Mouse (Mus musculus) gastrocnemius, postnatal 4 days (tissue): Measurements from ENCODE around the gene Adgrf5. TPM values are rescaled to one million over a fixed set of nuclear protein-coding genes. Genes with fewer than 3 reads are reported as not detected.
"Not testable (repeated sequence)": the region's sequence is repeated elsewhere in the genome, so short reads cannot be mapped to it uniquely, and the experiment has no call there.

Experiments used
- DNase-seq, 2 experiments: peaks; one replicate each; pipeline ENCODE4 v3.0.0; 2021 to 2022; ENCODE audit warnings: low spot score in 2 of 2, mixed read lengths in 2 of 2
- long read RNA-seq, 2 experiments: library from polyadenylated mRNA; stranded (forward); transcript quantifications; one replicate each; pipeline ENCODE4 v2.0.0; 2021
- total RNA-seq, 2 experiments: library from RNA; stranded (reverse); gene quantifications; 2 replicates each; pipeline ENCODE4 v1.2.3; 2021

Adgrf5 gene
- 10 to 100 TPM; 71.8 to 77.3 TPM for total RNA-seq
- long read RNA-seq, experiment 1, full-length matches to known transcripts = 2 of 19 reads
- long read RNA-seq, experiment 1, partial matches to known transcripts = 4 of 19 reads
- long read RNA-seq, experiment 1, other reads (novel, unspliced or antisense) = 13 of 19 reads
- long read RNA-seq, experiment 2, full-length matches to known transcripts = 3 of 24 reads
- long read RNA-seq, experiment 2, partial matches to known transcripts = 3 of 24 reads
- long read RNA-seq, experiment 2, other reads (novel, unspliced or antisense) = 18 of 24 reads

DNA sequence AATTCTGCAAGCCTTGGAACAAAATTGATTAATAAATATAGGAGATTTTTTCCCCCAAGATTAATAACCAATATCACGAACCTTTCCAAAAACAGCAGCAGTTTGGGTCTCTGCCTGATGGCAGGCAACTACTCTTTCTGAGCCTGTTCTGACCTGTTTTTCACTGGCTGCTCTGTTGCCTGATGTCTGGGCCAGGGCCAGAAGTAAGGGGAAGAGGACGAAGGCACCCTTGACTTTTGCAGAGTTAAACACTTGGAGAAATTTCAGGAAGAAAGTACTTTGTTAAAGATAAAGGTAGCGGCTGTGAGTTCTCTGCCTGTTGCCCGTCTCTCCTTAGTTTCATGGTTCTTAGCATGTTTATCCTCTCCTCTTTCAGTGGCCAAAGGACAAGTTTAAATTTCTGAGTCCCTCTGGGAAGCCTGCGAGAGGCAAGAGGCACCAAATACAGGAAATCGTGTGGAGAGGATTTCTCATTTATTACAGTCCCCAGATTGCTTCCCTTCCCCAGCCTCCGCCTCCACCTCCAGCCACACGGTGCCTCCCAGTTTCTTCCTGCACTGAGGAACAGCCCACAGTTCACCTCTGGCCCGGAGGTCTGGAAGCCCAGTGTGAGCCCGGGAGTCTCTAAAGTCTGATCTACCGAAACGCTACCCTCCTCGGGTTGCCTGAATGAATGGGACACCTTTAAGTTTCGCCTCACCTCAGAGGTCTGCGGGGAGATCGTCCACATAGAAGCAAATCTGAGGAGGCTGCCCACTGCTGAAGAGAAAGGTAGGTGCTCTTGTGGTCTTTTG, at the start of gene Adgrf5:
Gene Adgrf5 (plus strand): TSS at position 626 of the 794 bp plus-strand sequence.
- DNase-seq = no peak

DNA sequence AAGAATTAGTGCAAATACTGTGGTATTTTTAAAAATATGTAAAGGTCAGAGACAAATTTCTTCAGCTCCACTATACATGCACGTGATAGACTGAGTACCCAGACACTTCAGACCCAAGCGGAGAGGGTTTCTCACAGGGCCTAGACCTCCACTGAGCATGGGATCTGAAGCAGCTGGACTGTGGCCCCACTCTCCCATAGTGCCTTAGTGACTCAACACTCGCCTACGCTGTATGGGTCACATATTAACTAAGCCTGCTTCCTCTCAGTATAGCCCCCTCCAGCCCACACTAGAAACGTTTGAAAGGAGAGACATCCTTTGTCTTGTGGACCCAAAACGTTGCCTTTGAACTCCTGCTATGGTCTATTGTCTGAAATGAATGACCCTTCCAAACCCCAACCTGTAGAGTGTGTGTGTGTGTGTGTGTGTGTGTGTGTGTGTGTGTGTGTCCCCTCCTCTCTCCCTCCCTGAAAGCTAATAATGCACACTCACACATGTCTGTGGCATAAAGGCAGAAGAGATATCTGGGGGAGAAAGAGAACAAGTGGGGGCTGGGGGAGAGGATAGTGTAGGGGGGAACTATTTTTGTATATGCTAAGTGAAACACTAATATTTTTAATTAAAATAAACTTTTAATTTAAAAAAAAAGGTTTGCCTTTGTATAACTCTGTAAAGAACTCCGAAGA, 34.1 kb upstream of the Adgrf5 start:
- no peak for DNase-seq

DNA sequence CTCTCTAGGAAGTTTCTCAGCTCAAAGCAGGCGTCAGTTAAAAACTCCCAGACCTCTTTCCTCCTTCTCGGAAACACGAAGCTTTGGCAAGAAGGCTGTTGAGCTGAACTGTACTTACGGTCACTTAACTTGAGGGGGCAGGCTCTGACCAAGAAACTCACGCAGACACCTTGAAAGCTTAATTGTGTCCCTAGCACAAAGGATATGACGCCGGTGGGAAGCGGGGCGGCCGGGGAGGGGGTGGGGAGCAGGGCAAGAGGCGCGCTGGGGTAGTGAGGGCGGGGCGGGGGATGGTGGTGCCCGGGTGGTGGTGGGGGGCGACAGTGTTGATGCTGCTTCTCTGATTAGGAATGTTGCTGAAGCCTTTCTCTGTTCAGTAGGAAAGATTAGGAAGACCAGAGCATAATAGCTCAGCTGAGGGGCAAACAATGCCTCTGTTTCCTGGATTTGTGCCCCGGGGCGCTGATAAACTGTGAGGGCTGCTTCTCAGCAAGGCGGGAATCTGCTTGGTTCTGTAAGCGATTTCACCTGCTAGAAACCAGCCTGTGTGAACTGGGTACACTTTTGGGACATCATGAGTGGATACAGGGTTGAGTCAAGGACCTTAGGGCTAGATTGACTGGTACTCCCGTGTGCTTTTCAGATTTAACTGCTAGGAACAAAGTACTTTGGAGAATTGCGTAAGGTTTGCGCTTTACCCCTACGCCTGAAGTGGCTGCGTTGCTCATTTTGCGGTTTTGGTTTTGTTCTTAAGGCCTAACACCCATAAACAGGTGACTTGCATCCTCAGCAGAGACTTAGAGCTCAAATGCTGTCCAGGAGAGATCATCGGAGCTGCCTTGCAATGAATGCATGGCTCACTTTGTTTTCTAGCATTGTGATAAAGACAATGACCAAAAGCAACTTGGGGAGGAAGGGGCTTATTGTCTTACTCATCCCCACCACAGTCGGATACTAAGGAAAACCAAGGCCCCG, 33.2 kb upstream of the Adgrf5 start:
- peak in 1 of 2 experiments; percentile 26 for DNase-seq

DNA sequence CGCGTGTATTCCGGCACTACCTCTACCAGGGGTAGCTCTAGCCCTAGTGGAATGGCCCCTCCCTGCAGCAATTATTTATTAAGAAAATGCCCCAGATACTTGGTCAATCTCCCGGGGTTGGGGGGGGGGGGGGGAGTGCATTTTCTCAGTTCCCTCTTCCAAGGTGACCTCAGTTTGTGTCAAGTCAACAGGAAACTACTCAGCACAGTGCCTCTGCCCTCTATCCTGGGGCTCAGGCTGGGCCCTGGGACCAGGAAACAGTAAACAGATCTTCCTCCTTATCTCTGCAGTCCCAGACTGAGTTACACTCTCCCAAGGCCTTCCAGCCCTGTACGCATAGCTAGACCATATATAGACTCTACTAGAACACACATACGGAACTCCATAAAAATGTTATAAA, 32.4 kb upstream of the Adgrf5 start:
- DNase-seq = no peak

DNA sequence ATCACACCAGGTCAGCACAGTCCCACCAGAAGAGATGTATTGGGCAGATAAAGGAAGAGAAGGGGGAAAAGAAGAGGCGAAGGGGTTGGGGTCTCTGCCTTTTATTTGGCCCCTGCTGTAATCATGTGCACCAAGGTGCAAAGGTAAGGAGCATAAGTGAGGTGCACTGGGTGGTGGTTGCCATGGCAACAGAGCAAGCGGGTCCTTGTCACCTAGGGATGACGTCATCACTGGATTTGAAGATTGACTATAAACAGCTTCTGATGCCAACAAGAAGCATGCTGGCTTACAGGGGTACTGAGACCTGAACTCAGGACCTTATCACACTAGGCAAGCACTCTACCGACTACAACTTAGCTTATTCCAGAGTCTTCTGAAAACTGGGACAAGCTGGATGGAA, 31.0 kb upstream of the Adgrf5 start:
- DNase-seq = no peak

DNA sequence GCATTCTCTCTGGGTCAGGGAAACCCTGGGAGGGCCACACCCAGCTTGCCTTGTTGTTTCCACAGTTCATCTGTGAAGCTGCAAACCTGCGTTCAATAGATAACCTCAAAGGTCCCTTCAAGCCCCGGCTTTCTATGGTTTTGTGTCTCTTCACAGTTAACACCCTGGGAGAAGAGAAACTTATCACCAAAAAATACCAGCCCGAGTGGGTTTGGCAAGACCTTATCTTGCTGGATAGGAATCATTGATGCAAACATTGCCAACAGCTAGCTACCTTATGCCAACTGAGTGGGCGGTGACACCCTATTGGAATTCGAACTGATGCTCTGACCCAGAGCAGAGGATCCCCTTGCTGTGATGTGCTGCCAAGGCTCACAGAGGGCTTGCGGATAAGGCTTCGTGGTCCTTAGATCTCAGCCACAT, 30.5 kb upstream of the Adgrf5 start:
- DNase-seq = no peak

DNA sequence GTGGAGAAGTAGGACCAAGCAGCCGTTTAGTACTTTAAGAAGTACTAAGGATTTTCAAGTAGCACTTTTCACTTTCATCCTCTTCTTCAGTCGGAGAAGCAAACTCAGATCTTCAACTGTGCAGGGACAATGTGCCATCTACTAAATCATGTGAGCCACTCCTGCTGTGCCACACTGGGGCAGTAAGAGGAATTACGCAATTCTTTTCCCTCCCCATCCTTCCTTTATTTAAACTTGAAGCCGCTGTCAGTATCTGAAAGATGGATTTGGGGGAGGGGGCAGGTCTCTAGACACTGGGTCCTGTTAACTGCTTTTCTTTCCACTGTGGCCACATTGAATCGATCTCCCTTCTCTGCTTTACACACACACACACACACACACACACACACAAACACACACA, 27.6 kb upstream of the Adgrf5 start:
- DNase-seq = no peak

DNA sequence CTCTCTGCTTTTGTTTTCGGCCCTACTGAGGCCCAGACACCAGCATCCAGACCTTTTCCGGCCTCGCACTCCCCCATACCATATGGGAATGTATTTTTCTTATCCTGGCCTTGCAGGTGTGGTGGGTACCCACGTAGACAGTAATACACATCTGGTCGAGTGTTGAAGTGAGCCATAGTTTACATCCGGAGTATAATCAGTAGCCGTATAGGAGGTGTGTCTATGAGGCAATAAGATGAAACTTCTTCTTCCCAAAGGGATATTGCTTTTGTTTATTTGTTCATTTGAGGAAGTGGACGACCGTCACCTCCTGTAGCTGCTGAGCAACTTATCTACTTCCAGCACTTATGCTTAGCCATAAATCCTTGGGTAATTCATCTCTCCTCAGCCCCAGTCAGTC, 26.2 kb upstream of the Adgrf5 start:
- no peak for DNase-seq

DNA sequence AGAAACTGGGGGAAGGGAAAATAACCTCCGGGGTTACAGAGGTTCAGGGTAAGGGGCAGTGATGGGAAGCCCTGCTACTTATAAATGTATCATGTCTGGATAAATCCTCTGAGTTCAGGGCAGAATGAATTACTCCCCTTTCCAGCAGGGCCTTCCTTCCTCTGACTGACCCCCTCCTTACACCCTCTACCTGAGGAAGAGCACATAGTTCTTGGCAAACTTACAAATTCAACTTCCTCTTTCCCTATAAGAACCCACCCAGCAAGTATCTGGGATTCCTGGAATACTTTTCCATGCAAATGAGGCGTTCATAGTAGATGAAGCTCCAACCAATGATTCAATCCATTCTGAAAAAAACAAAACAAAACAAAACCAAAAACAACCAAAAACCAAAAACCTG, 22.6 kb upstream of the Adgrf5 start:
- DNase-seq = no peak

DNA sequence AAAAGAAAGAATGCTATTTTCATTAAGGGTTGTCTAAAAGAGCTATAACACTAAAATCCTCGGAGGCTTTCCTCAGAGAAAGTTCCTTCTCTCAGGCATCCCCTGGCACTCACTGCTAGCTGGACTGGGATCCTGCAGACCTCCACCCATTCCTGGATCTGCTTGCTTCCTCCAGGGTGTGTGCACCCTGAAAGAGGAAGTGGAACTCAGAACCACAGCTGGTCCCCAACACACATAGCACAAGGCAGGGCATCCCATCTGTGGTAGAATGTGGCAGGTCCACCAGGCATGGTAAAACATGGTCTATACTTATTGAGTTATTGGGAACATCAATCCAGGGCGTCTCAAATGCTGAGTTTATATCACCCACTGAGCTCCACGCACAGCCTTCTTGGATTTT, 22.0 kb upstream of the Adgrf5 start:
- no peak for DNase-seq

DNA sequence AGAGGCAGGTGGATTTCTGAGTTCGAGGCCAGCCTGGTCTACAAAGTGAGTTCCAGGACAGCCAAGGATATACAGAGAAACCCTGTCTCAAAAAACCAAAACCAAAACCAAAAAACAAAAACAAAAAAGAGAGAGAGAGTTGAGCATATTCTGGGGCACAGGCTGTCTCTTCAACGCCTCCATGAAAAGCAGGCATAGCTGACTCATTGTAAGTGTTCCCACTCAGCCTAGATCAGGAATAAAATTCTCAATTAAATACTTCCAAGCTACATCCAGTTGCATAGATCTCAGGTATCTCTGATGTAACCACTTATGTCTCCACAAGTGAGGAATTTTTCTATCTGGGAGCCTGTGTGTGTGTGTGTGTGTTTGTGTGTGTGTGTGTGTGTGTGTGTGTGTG, 13.8 kb upstream of the Adgrf5 start:
- DNase-seq = not testable (repeated sequence)

DNA sequence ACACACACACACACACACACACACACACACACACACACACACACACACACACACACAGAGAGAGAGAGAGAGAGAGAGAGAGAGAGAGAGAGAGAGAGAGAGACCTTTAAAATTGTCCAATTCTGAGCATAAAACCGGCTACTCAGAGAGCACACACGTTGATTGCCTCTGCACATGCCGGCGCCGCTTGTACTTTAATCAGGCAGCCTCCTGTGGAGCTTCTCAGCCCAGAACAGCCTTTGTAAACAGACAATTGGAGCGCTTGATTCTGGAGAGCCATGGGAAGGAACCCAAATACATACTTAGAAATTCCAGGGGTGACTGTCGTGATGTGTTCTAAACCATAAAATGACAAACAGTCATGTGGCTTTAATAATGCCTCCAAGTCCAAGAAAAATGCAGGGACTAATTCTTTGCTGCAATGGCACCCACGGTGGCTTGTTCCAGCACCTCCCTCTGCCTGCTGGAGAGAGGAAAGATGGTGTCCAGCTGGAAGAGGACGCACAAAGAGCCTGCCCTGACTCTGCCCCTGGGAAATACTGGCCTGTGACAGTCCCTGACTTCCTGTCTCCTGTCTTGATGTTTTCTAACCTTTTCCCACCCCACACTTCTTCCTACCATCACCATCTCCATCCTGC, 2.2 kb upstream of the Adgrf5 start:
- DNase-seq = no peak

DNA sequence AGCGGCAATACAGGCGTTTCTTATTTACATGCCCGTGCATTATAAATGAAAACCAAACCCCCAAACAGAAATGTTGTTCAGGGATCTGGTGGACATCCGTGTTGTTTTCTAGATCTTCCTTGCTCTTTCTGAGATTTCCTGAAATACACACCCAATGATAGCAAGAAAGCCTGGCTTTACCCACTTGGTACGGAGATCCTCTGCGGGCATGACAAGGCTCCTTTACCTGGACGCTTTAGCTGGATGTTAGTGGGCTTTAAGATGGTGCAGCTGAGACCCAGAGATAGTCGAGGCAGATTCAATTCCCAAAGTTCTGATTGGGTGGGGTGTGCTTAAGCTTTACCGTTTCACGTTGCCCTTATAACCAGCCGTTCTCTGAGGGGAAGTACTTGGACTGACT, 770 bp downstream of the Adgrf5 start:
- DNase-seq = no peak

DNA sequence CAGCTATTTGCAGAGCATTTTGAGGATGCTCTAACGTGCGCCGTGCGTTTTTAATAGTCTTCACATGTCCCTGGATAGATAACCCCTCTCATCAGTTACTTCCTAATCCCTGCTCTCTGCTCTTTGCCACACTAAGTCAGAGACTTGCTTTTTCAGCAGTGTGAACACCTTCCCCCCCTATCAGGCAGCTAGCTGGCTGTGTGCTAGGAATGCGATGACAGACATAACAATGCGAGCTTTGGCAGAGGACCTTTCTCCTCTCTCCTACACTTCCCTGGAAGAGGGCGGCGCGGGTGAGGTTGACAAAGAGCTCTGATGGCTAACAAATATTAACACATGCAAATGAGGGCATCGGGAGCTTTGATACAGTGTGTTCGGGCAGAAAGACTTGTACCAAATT, 2.1 kb downstream of the Adgrf5 start:
- no peak for DNase-seq

DNA sequence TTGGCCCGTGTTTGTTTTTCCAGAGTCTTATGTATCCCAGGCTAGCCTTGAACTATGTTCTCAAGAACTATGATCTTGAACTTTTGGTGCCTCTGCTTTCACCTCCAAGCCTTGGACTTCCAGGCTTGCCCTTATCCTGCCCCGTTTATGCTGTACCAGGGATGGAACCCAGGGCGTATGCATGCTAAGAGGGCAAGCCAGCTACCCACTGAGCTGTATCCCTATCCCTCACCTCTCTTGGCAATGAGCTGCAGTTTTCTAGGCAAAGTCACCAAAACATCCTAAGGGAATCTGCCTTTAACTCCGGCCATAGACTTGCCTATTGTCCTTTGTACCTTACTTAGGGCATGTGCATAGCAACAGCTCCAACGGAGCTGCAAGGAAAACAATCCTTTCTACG, 2.6 kb downstream of the Adgrf5 start:
- DNase-seq = no peak

DNA sequence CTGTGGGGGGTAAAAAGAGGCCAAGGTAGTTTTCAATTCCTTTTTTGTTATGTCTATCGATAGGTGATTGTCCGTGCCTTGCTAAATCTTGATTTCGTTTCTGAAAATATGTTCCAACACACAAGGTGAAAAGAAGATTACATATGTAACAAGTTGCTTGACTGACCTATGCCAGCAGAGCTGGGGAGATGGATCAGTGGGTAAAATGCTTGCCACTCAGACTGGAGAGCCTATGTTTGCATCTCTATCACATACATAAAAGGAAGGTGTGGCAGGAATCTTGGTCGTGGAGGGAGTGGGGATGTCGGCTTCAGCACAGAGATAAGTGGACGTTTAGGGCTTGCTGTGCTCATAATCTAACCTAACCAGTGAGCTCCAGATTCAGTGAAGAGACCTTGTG, 3.7 kb downstream of the Adgrf5 start:
- no peak for DNase-seq

DNA sequence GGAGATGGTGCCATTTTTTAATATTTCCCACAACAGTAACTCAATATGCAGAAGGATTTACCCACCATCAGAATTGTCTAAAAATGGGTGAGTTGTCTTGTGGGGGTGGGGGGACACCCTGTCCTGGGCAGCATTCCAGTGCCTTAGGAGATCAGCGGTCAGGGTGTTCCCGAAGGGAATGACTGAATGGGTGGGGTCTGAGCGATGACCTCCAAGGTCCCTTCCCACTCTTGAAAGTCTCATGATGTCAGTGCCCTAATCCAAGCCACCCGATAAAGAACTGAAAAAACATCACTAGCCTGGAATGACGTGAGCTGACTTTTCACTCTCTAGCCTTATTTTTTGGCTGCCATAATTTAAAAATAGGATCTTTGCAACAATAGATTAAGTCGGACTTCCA, 5.0 kb downstream of the Adgrf5 start:
- DNase-seq = no peak

DNA sequence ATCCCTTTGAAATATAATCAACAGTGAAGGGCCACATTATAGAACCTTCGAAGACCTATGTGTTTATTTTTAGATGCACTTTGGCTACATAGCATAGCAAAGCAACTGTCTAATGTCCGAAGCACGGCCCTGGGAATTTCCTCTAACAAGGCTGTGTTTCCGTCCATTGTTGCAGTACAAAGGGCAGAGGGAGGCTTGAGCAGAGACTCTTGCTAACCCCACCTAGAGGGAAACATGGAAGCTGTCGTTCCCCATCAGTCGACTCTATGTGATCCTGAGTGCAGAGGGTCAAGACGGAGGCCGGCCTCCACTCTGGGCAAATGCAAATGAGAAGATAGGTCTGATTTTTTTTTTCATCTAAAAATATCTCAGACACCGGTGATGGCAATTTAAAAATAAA, 6.2 kb downstream of the Adgrf5 start:
- DNase-seq = no peak

DNA sequence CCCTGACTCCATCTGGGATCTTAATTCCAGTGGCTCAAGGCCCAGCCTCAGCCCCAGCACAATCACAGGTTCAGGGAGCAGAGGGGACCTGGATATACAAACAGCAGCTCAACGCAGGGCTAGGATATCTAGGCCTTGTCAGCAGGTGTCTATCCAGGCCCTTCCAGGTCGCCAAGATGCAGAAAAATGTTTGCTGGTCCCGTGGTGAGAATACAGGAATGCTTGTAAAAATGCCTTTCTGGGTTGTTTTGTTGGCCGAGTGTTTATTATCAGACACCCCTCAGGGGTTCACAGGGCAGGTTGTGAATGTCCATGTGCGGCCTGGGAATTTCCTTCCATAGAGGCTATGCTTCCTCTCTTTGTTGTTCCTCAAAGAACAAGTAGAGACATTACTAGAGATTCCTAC, 7.9 kb downstream of the Adgrf5 start:
- no peak for DNase-seq

DNA sequence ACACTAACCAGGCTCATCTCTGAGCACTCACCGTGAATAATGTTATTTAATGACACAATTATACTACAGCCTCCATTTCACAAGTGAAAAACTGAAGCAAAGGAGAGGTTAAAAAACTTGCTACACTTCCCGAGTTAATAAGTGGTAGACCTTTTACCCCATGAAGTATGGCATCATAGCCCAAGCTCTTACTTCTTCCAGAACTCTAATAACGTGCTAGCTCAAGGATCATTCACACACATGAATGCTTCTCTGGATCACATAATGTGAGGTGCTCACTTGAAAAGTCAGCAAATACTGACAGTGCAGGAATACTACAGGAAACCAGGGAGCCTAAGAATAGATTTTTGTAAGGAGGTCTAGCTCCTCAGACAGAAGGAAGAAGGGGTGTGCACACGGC, 12.4 kb downstream of the Adgrf5 start:
- no peak for DNase-seq

DNA sequence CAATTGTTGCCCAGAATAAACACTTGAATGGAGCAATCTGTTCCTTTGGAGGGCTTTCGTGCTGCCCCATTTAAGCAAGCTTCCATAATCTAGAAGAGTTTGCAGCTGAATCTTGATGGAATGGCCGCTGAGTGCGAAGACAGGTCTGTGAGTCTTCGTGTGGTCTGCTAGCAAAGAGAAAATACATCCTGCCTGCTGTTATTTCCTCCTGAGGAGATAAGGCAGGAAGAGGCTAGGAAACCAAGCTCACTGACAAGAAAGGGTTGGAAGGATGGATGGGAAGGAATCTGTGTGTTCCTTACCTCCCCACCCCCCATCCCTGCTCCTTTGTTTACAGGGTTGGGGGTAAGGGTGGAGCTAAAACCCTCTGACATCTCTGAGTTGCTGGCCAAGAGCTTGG, 13.8 kb downstream of the Adgrf5 start:
- no peak for DNase-seq
